Mouse (Mus musculus) ES-Bruce4 (cell line): ENCODE measurements around the gene Hapln4.

Experiments used
- CTCF ChIP-seq: IDR thresholded peaks from one replicate; pipeline ENCODE4 v1.8.1; 2011; ENCODE audit warnings: low read depth, low read length
- POLR2A ChIP-seq: IDR thresholded peaks from one replicate; pipeline ENCODE4 v1.8.1; 2011; ENCODE audit warnings: low read length; ENCODE audit not compliant: insufficient read depth

DNA sequence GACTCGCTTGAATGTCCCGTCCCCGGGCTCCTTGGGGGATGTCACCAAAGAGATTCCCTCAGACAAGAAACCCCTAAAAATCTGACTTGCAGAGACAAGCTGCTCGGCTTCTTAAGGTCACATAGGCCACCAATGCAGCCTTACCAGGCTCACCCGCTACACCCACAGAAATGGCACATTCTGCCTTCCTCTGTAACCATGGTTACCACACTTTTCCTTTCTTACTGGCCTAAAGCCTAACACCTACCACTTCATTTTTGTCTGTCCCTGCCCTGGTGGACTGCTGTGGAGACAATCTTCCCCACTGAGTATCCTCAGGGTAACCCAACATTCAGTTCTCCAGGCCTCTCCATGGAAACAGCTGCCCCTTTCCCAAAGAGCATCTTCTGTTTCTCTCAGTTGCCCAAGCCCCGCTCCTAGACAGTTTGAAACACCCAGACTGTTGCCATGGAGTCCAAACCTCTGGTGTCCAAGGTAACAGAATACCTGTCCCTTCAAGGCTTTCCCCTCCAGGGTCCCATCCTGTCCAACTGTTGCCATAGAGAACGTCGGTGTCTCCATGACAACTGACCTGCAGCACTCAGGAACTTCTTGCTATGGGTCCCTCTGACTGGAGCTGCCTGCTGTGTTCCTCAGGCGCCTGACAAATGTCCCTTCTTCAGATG, 6.2 kb downstream of the Hapln4 start:
- TF ChIP-seq POLR2A = no peak
- no peak for TF ChIP-seq CTCF
